Mouse (Mus musculus) splenic B cell, adult 2 months (primary cell): ENCODE data around the gene Smyd4.

ENCODE experiments used
- DNase-seq: peaks from one replicate; pipeline ENCODE4 v3.0.0-alpha.2; 2011; ENCODE audit warnings: low read depth, low spot score
- H3K27me3 ChIP-seq: 2 replicates; pipeline ENCODE4 v1.6.1; 2012; ENCODE audit warnings: mild to moderate bottlenecking, low read length, moderate library complexity, mixed read lengths; ENCODE audit not compliant: control insufficient read depth, poor library complexity, insufficient read depth, severe bottlenecking
- H3K36me3 ChIP-seq: 2 replicates; pipeline ENCODE4 v1.6.1; 2012; ENCODE audit warnings: mild to moderate bottlenecking, low read length, moderate library complexity, mixed read lengths; ENCODE audit not compliant: control insufficient read depth, poor library complexity, insufficient read depth, severe bottlenecking

Smyd4 gene

DNA sequence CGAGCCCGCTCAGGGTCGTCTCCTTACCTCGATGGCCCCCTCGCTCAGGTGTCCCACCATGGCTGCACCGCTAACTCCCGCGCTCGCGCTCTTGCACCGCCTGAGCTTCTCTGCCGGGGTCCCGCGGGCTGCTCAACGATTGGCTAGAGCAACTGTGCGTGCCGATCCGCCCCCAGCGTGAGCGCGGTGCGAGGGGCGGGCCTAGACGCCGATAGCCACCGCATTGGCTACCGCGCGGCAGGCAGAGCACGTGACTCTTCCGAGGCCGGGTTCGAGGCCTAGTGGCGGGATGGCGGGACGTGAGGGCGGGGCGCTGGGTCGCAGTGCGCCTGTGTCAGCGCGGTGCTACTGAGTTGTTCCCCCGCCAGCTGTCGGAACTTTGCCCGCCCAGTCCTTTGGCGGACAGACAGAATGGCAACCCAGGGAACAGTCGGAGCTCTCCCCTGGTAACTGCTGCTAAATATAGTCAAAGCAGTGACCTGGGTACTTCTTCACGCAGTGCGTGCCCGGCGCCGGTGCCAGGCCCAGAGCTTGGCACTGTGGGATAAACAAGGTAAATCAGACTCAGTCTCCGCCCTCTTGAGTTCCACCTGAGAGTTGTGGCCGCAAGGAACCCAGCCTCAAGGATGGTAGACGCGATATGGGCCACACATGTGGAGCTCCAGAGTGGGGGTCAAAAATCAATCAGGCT is at the start of gene Smyd4, which contains the start of gene Rpa1:
Gene Smyd4, plus strand, starts transcription at position 235 of the 691 bp plus-strand sequence.
Gene Rpa1, minus strand, starts transcription at position 126 of the 691 bp plus-strand sequence.
- no peaks in the 10 kb centered on the region for H3K27me3 ChIP-seq
- peaks cover 4% of the 10 kb centered on the region; the same call in 1 of the 2 replicates for H3K36me3 ChIP-seq
- DNase-seq = peak; percentile 94

DNA sequence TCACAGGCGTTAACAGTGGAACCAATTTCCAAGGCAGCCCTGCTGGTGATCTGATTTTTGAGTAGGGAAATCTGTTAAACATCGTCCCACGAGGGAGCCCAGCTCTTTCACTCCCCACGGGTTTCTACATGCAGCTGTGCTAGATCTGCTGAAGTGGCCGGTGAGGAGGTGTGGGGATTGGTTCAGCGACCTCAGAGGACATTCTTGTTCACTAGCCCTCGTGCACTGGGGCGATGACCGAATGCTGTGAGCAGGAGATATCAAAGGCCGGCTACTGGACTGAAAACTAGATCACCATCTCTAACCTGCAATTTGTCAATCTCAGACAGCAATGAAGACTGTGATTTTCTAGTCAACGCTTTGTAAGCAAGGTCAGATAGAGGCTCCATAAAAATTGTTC is 49.7 kb upstream of the Smyd4 start:
- DNase-seq = no peak
- H3K36me3 ChIP-seq = peaks cover 12% of the 10 kb centered on the region
- no peaks in the 10 kb centered on the region for H3K27me3 ChIP-seq

DNA sequence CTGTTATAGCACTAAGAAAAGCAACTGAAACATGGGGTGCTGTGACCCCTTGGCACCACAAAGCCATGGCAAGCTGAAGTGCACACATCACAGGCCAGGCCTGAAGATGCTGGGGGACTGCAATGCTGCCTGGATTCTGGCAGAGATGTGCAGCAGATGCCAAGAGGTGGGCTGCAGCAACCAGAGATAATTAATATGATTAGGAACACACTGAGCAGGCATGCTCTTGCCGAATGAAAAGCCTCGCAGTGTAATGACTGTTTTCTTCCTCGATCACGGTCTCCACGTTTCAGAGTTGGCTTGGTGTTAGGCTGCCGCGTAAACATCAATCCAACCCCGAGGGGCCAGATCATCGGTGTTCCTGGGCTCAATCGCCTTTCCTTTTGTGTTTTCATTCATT is 48.4 kb upstream of the Smyd4 start:
- no peaks in the 10 kb centered on the region for H3K27me3 ChIP-seq
- no peak for DNase-seq
- peaks cover 12% of the 10 kb centered on the region for H3K36me3 ChIP-seq

DNA sequence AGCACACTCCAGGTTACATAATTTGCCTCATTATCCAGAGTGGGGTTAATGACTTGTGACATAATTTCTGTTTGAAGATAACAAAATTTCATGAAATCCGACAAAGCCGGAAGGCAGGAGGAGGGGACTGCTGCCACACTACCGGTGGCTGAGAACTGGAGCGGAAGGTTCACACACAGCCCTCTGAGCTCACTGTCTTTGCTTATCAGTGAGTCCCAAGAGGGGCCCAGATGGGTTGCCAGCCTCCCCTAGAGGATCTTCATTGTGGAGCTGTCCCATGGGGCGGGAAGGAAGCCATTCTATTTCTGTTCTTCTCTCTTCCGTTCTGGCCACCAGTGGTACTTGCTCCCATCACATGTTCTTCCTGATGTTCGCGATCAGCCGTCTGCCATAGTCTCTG is 47.3 kb upstream of the Smyd4 start:
- Histone ChIP-seq H3K27me3 (no peaks in the 10 kb centered on the region), H3K36me3 (peaks cover 12% of the 10 kb centered on the region)
- no peak for DNase-seq

DNA sequence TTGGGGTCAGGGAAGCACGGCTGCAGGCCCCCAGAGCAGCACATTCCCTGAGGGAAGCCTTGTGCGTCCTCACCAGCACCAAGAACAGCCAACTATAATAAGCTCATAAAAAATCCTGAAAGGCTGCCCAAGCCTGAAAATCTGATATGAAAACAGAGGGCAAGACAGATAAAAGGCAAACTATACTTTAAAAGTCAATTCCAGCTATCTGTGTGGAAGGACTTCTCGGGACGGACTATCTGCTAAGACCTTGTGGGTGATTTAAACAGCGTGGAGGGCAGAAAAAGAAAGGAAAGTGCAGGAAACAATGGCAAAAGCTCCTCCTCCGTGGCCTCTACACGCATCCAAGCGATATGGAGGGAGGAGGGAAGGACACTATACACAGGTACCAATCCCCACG is 43.4 kb upstream of the Smyd4 start:
- DNase-seq = no peak
- Histone ChIP-seq H3K36me3 (peaks cover 18% of the 10 kb centered on the region), H3K27me3 (no peaks in the 10 kb centered on the region)

DNA sequence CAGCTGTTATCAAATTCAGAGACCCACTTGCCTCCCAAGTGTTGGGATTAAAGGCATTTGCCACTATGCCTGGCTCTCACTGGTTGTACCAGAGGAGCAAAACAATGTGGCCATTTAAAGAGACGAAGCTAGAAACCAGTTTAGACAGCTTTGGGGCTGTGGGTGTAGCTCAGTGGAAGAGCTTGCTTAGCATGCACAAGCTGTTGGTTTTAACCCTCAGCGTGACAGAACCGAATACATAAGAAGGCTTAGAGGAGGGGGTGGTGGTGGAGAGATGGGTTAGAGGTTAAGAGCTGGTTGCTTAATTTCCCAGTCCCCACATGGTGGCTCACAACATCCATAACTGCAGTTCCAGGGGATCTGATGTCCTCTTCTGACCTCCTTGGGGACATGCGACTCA is 39.6 kb upstream of the Smyd4 start:
- Histone ChIP-seq H3K36me3 (peaks cover 17% of the 10 kb centered on the region), H3K27me3 (no peaks in the 10 kb centered on the region)
- no peak for DNase-seq

DNA sequence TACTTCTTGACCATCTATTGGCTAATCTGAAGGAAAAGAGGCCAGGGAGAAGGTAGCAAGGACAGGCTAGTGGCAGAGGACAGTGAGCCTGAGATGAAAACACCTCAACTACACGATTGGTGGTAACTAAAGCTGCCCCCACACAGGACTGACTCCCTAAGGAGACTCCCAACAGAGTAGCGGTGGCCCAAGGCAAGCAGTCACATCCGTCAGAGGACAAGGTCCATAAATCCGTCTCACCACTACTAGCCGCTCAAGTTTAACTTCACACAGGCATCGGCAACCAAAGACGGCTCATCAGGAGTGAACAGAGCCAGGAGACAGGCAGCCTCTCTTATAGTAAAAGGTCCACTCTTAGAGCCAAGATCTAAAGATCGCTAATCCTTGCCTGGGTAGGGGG is 37.4 kb upstream of the Smyd4 start:
- no peaks in the 10 kb centered on the region for H3K27me3 ChIP-seq

DNA sequence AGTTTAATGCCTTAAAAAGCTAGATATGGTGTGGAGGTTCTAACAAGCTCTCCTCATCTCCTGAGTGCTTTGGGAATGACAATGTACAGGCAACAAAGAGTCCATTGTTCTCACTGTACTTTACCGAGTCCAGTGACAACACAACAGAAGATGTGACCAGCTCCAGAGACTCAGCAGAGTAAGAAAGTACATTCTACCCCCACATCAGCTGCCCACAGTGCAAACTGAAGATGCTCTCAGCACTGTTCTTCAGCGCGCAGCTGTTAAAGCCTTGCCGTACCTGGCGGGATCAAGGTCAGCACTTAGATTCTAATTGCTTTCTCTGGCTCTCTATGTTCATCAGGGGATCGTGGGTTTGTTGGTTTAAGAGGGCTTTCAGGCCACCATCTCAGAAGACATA is 36.5 kb upstream of the Smyd4 start:
- Histone ChIP-seq H3K36me3 (peaks cover 29% of the 10 kb centered on the region), H3K27me3 (no peaks in the 10 kb centered on the region)
- no peak for DNase-seq

More for the DNA sequence above, 37.4 kb upstream of the Smyd4 start:
- no peak for DNase-seq
- H3K36me3 ChIP-seq = peaks cover 24% of the 10 kb centered on the region

DNA sequence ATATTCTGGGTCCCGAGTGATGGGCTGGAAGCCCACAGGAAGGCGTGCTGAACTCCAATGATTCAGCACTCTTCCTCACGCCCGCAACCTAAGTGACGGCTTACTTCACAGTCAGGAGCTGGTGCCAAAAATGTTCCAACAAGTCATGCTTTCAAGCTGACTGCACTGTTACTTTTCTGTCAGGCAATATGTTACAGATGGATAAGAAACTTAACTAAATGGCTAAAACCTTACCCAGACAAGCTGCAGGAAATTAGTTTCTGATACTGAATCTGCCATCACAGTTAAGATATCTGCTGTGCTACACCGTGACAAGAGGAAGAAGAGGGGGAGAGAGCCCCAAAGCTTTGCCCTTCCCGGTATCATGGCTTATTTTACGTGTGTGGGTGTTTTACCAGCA is 34.4 kb upstream of the Smyd4 start:
- DNase-seq = no peak
- H3K27me3 ChIP-seq = no peaks in the 10 kb centered on the region
- H3K36me3 ChIP-seq = peaks cover 31% of the 10 kb centered on the region

DNA sequence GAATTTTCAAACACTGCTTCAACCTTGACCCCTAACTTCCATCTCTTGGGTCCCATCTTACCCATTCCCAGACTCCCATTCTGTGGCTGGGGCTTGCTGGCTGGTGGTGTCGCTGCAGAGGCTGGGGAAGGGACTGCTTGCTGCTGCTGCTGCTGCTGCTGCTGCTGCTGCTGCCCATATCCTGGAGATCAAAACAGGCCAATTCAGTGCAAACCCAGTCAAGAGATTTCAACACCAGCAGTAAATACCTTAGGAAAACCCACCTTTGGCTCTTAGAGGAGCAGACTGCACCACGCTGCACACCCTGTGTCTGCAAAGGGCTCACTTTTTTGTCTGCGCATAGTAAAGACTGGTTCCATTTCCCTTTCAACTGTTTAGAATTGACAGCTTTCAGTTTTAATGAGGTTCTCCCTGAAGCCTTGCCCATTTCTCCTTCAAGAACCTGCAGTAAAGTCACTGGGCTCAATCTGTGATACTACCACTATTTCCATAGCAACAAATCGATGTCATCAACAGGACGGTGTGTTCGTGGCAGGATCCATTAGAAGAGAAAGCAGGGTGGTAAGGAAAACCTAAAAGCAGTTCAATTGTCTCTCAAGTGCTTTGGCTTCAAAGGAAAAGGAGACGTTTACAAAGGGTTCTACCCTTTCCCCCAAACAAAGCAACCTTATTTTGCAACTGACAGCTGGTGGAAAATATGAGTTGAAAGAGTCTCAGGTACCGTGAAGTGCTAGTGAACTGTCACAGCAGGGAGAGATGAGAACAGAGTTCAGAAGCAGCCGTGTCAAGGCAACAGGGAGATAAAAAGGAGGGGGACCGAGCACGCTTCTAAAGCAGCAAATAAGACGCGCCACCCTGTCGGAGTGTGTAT is 29.6 kb upstream of the Smyd4 start:
- no peak for DNase-seq

DNA sequence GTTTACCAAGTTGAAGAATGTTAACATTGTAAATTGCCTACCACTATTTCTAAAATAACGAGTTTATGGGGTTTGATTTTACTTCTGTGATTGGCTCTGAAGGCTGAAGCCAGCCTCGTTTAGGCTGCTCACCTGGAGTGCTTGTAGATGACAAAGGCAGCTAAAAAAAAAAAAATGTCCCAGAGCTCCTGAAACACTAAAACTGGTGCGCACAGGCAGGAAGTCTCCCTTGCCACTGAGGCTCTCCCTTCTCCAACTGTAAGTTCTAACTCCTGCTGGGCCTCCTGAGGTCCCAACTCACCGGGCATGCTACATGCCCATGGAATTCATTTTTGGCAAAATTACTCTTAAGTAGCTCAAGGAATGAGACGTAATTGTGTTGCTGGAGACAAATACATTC is 29.0 kb upstream of the Smyd4 start:
- Histone ChIP-seq H3K36me3 (peaks cover 13% of the 10 kb centered on the region), H3K27me3 (no peaks in the 10 kb centered on the region)
- no peak for DNase-seq

More for the DNA sequence above, 29.6 kb upstream of the Smyd4 start:
- Histone ChIP-seq H3K36me3 (peaks cover 17% of the 10 kb centered on the region), H3K27me3 (no peaks in the 10 kb centered on the region)

DNA sequence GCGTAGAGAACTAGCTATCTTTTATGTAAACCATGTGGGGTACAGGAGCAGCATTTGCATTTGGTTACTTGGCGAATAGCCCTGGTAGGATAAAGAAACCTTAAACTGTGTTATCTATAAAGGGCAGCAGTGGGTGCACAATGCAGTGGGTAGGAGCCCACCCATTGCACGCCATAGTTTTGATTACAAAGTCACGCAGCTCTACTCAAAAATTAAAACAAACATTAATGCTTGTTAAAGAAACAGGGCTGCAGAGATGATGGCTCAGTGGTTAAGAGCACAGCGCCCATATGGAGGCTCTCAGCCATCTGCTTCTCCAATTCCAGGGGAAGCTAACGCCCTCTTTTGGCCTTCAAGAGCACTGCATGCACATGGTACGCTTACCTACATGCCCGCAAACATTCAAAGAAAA is 24.9 kb upstream of the Smyd4 start:
- DNase-seq = no peak
- H3K36me3 ChIP-seq = peaks cover 1% of the 10 kb centered on the region
- no peaks in the 10 kb centered on the region for H3K27me3 ChIP-seq

DNA sequence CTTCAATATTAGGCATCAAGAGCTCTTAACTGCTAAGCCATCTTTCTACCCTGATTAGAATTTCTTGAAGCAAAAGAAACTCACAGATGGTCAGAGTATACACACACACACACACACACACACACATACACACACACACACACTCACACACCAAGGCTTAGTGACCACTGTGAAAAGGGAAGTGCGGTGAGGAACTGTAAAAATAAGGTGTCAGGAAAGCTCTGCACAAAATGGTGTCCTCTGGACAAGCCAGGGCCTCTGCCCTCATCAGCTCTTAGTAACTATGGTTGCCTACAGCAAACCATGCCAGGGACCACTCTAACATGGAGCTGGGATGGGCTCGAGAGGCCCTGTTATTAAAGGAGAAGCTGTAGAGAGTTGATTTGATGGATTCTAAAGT is 23.8 kb upstream of the Smyd4 start:
- Histone ChIP-seq H3K36me3 (peaks cover 3% of the 10 kb centered on the region), H3K27me3 (no peaks in the 10 kb centered on the region)
- peak; percentile 20 for DNase-seq

DNA sequence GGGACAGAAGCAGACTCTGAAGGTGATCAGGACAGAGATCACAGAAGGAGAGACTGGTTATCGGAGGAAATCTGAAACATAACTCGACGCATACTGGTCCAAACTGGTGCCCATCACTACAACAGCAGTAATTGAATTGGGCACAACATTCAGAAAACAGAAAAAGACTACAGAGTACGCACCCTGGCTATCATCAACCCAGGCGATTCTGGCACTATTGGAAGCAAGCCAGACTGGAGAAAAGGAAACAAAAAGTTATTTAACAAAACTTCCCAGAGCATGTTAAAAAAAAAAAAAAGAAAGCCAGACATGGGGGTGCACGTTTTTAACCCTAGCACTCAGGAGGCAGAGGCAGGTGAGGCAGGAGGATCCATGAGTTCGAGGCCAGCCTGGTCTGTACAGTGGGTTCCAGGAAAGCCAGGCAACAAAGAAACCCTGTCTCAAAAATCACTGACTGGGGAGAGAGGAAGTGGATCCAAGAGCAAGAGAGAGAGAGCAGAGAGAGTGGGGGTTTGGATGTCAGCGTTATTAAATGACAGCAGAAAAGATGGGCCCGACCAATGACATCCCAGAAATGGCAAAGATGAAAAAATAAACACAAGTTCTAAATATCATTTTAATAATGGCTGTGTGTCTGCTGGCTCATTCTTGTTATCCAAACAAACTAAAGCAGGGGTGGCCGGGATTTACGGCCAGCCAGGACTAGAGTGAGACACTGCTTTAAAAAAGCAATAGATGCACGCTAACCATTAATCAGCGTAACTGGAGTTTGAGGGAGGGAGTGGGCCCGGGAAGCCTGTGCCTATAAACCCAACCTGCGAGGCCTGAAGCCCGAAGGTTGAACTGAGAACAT is 22.9 kb upstream of the Smyd4 start:
- Histone ChIP-seq H3K27me3 (no peaks in the 10 kb centered on the region), H3K36me3 (peaks cover 3% of the 10 kb centered on the region)
- DNase-seq = no peak

DNA sequence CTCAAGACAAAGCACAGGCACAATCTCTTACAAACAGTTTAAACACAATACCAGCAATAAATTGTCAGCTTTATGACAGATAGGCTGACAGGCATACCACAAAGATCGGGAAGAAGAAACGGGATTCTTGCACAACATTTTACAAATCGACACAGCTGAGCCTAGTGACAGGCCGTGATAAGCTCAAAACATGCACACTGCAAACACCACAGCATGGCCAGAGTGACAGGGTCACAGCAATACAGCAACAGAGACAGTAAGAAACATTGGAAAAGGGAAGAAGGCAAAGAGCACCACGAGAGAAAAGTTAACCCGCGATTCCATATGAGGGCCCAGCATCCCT is 22.3 kb upstream of the Smyd4 start:
- Histone ChIP-seq H3K36me3 (peaks cover 3% of the 10 kb centered on the region), H3K27me3 (no peaks in the 10 kb centered on the region)
- no peak for DNase-seq
